Mouse (Mus musculus) embryonic facial prominence, embryonic 12.5 days (tissue): ENCODE measurements around the gene Plxna3. TPM values are rescaled to one million over a fixed set of nuclear protein-coding genes. Genes with fewer than 3 reads are reported as not detected.

Experiments
- ATAC-seq: fragments of 200-750 bp; cut with Nextera tagmentation; 2 replicates; pipeline ENCODE4 v1.8.0; 2017; ENCODE audit not compliant: insufficient number of reproducible peaks, insufficient read depth, low FRiP score, low TSS enrichment
- H3K27ac ChIP-seq: fragments of 300-500 bp; sonication (generic); 2 replicates; pipeline ENCODE4 v1.5.1; 2016; ENCODE audit warnings: mild to moderate bottlenecking
- H3K27me3 ChIP-seq: fragments of 300-500 bp; sonication (generic); 2 replicates; pipeline ENCODE4 v1.6.1; 2016; ENCODE audit warnings: mild to moderate bottlenecking, moderate library complexity
- H3K36me3 ChIP-seq: fragments of 300-500 bp; sonication (generic); 2 replicates; pipeline ENCODE4 v1.6.1; 2016; ENCODE audit warnings: mild to moderate bottlenecking
- H3K4me1 ChIP-seq: fragments of 300-500 bp; sonication (generic); 2 replicates; pipeline ENCODE4 v1.6.1; 2016
- H3K4me2 ChIP-seq: fragments of 300-500 bp; sonication (generic); replicated peaks from 2 replicates; pipeline ENCODE4 v1.6.1; 2016; ENCODE audit warnings: mild to moderate bottlenecking, moderate library complexity
- H3K4me3 ChIP-seq: fragments of 300-500 bp; sonication (generic); 2 replicates; pipeline ENCODE4 v1.5.1; 2016; ENCODE audit warnings: mild to moderate bottlenecking
- H3K9ac ChIP-seq: fragments of 300-500 bp; sonication (generic); 2 replicates; pipeline ENCODE4 v1.6.1; 2016; ENCODE audit warnings: mild to moderate bottlenecking, moderate library complexity
- H3K9me3 ChIP-seq: fragments of 300-500 bp; sonication (generic); 2 replicates; pipeline ENCODE4 v1.6.1; 2016; ENCODE audit warnings: mild to moderate bottlenecking, moderate library complexity
- WGBS: fragments of 180-500 bp; shearing (Covaris S2); methylation state at CpG from one replicate; pipeline ENCODE4 v1.1.7; 2016; 5-methylcytosine and 5-hydroxymethylcytosine counted together
- polyA plus RNA-seq: library from polyadenylated mRNA; unstranded; fragments of >200 nt; fragmentation: Nextera tagmentation; extraction: Ambion mirVana; gene quantifications from 2 replicates; pipeline ENCODE4 v1.2.1, GENCODE M21; 2016

The Plxna3 gene
- polyA plus RNA-seq, result 25.1 and 31.1 TPM in 2 replicates

GRCm38 (mm10) chrX:74328725-74329161 lies at the start of gene Plxna3:
Gene Plxna3, plus strand, starts transcription at chrX:74329066.
- Histone ChIP-seq H3K4me3 (peak within 1 kb of the TSS; percentile 49), H3K27me3 (no peaks in the 10 kb centered on the region), H3K27ac (peak within 1 kb of the TSS; percentile 63; the same call in 1 of the 2 replicates), H3K4me2 (peak within 1 kb of the TSS; percentile 60), H3K4me1 (peaks cover 12% of the 10 kb centered on the region; the same call in 1 of the 2 replicates), H3K36me3 (no peaks in the 10 kb centered on the region), H3K9me3 (no peaks in the 10 kb centered on the region), H3K9ac (peak within 1 kb of the TSS; percentile 53)
- WGBS, result 21% methylated on average over 30 of the region's 30 CpGs
- ATAC-seq, result peak; percentile 95

- no peaks in the 10 kb centered on the region for H3K9me3 ChIP-seq
- H3K9ac ChIP-seq, result peak overlapping the region; percentile 67; the same call in 1 of the 2 replicates
- H3K4me1 ChIP-seq, result no peaks in the 10 kb centered on the region
- peak overlapping the region; percentile 58 for H3K4me3 ChIP-seq
- H3K36me3 ChIP-seq, result no peaks in the 10 kb centered on the region
- H3K27ac ChIP-seq, result peak overlapping the region; percentile 82
- 15% methylated on average over 12 of the region's 14 CpGs for WGBS
- ATAC-seq, result no peak
- peak overlapping the region; percentile 66 for H3K4me2 ChIP-seq
- H3K27me3 ChIP-seq, result no peaks in the 10 kb centered on the region
Measured at GRCm38 (mm10) chrX:74281041-74281731, 47.7 kb upstream of the Plxna3 start.

- peak within 1 kb of the TSS; percentile 58 for H3K4me3 ChIP-seq
- H3K36me3 ChIP-seq, result no peaks in the 10 kb centered on the region
- no peaks in the 10 kb centered on the region for H3K27me3 ChIP-seq
- 25% methylated on average over 16 of the region's 16 CpGs for WGBS
- H3K27ac ChIP-seq, result peak within 1 kb of the TSS; percentile 82
- peak within 1 kb of the TSS; percentile 67 for H3K9ac ChIP-seq
- H3K4me1 ChIP-seq, result no peaks in the 10 kb centered on the region
- H3K4me2 ChIP-seq, result peak within 1 kb of the TSS; percentile 66
- no peaks in the 10 kb centered on the region for H3K9me3 ChIP-seq
- ATAC-seq, result peak; percentile 94
Measured at GRCm38 (mm10) chrX:74281732-74282394, 47.0 kb upstream of the Plxna3 start, which contains the start of the genes Taz and Dnase1l1. Gene Taz, plus strand, starts transcription at chrX:74281912. Gene Dnase1l1, minus strand, starts transcription at chrX:74282337.

- H3K9ac ChIP-seq, result peak overlapping the region; percentile 67
- no peaks in the 10 kb centered on the region for H3K4me1 ChIP-seq
- H3K36me3 ChIP-seq, result no peaks in the 10 kb centered on the region
- H3K27ac ChIP-seq, result peak overlapping the region; percentile 82
- peak overlapping the region; percentile 66 for H3K4me2 ChIP-seq
- peak overlapping the region; percentile 58 for H3K4me3 ChIP-seq
- H3K9me3 ChIP-seq, result no peaks in the 10 kb centered on the region
- WGBS, result 19% methylated on average over 39 of the region's 39 CpGs
- ATAC-seq, result peak; percentile 61; the same call in 1 of the 2 replicates
- H3K27me3 ChIP-seq, result no peaks in the 10 kb centered on the region
Measured at GRCm38 (mm10) chrX:74282395-74283091, 46.3 kb upstream of the Plxna3 start.

DNA sequence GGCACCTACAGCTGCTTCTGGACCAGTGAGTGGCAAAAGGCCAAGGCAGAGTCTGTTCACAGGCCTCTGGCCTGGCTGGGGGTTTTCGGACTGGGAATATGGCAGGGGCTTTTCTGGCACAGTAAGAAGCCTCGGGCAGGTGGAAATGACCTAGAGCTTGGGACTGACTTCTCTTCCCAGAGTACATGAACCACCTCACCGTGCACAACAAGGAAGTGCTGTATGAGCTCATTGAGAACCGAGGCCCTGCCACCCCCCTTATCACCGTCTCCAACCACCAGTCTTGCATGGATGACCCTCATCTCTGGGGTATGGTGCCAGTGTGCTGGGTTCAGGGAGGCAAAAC lies 45.8 kb upstream of the Plxna3 start:
- peak overlapping the region; percentile 66 for H3K4me2 ChIP-seq
- no peak for ATAC-seq

DNA sequence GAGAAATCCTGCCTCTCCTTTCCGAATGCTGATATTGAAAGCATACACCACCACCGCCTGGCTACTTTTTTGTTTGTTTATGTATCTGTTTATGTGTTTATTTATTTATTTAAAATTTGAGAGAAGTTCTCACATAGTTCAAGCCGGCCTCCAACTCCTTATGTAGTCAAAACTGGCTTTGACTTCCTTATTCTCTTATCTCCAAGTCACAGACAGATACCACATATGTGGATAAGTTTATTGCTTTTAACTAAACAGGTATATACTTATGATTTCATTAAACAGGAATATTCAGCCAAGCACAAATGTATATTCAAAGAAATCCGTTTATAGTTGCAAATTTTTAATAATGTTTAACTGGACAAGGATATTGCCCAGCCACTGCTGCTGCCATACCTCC lies 35.4 kb upstream of the Plxna3 start:
- H3K9me3 ChIP-seq, result no peaks in the 10 kb centered on the region
- H3K9ac ChIP-seq, result no peak overlapping the region
- ATAC-seq, result no peak
- no peak overlapping the region for H3K4me3 ChIP-seq
- no peaks in the 10 kb centered on the region for H3K27me3 ChIP-seq
- WGBS, result 82% methylated on average over 4 of the region's 4 CpGs
- no peaks in the 10 kb centered on the region for H3K4me1 ChIP-seq
- H3K4me2 ChIP-seq, result no peak overlapping the region
- 0 out of 2 replicates have a peak, but pooled peaks cover 15% of the 10 kb centered on the region for H3K36me3 ChIP-seq
- no peak overlapping the region for H3K27ac ChIP-seq

More for the DNA sequence above, 45.8 kb upstream of the Plxna3 start:
- Histone ChIP-seq H3K4me1 (no peaks in the 10 kb centered on the region), H3K4me3 (peak overlapping the region; percentile 58), H3K27ac (peak overlapping the region; percentile 82; the same call in 1 of the 2 replicates), H3K9me3 (no peaks in the 10 kb centered on the region), H3K27me3 (no peaks in the 10 kb centered on the region), H3K9ac (peak overlapping the region; percentile 67), H3K36me3 (no peaks in the 10 kb centered on the region)
- 30% methylated on average over 5 of the region's 5 CpGs for WGBS

DNA sequence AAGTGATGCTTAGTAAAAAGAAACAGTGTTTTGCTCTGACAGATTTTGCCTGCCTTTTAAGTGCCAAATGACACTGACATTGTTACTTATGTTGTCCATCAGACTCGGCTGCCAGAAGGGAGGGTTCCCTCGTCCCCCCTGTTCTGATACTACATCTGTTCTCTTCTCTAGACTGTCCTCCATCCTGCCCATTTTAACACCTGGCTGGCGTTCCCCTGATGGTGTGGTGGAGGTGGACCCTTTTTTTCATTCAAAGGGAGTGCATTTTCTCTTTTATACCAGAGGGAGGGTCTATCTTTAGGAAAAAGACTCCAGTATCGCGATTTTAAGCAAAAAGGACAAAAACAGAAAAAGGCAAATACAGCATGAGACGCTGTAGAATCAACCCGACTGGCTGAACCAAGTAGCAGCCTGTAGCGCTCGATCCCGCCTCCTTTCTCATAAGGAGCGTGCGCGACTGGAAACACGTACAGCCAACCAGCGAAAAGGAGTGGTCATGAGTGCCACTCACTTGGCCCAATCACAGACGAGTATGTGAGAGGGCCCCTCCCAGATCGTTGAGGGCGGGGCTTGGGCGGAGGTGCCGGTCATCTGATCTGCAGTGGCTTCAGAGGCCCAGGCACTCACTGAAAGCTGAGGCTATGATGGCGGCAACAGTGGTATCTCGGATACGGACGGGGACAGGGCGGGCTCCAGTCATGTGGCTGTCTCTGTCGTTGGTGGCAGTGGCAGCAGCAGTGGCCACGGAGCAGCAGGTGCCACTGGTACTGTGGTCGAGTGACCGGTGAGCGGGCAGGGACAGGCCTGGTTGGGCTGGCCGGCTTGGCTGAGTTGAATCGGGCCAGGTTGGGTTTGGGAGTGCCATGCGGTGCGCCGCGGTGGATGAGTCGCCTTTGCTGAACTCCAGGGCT lies 32.1 kb upstream of the Plxna3 start, which contains the start of gene Atp6ap1:
Gene Atp6ap1 (plus strand): TSS at position 560 of the 911 bp plus-strand sequence.
- no peaks in the 10 kb centered on the region for H3K9me3 ChIP-seq
- H3K27me3 ChIP-seq, result no peaks in the 10 kb centered on the region
- no peaks in the 10 kb centered on the region for H3K4me1 ChIP-seq
- peak within 1 kb of the TSS; percentile 74 for H3K9ac ChIP-seq
- ATAC-seq, result peak; percentile 99
- peak within 1 kb of the TSS; percentile 62 for H3K4me2 ChIP-seq
- WGBS, result 21% methylated on average over 37 of the region's 37 CpGs
- H3K27ac ChIP-seq, result peak within 1 kb of the TSS; percentile 41; the same call in 1 of the 2 replicates
- peak within 1 kb of the TSS; percentile 63 for H3K4me3 ChIP-seq
- H3K36me3 ChIP-seq, result peaks cover 11% of the 10 kb centered on the region

GRCm38 (mm10) chrX:74298348-74298747 lies 30.5 kb upstream of the Plxna3 start:
- H3K9me3 ChIP-seq, result no peaks in the 10 kb centered on the region
- no peak for ATAC-seq
- H3K27ac ChIP-seq, result no peak overlapping the region
- WGBS, result 92% methylated on average over 1 of the region's 1 CpGs
- no peak overlapping the region for H3K4me2 ChIP-seq
- H3K9ac ChIP-seq, result no peak overlapping the region
- H3K27me3 ChIP-seq, result no peaks in the 10 kb centered on the region
- H3K36me3 ChIP-seq, result peaks cover 21% of the 10 kb centered on the region
- H3K4me3 ChIP-seq, result no peak overlapping the region
- no peaks in the 10 kb centered on the region for H3K4me1 ChIP-seq

GRCm38 (mm10) chrX:74299721-74300120 lies 29.1 kb upstream of the Plxna3 start:
- ATAC-seq, result no peak
- Histone ChIP-seq H3K36me3 (peaks cover 23% of the 10 kb centered on the region), H3K9me3 (no peaks in the 10 kb centered on the region), H3K9ac (no peak overlapping the region), H3K27me3 (no peaks in the 10 kb centered on the region), H3K4me3 (no peak overlapping the region), H3K27ac (no peak overlapping the region), H3K4me1 (no peaks in the 10 kb centered on the region), H3K4me2 (no peak overlapping the region)
- WGBS, result 83% methylated on average over 3 of the region's 3 CpGs

DNA sequence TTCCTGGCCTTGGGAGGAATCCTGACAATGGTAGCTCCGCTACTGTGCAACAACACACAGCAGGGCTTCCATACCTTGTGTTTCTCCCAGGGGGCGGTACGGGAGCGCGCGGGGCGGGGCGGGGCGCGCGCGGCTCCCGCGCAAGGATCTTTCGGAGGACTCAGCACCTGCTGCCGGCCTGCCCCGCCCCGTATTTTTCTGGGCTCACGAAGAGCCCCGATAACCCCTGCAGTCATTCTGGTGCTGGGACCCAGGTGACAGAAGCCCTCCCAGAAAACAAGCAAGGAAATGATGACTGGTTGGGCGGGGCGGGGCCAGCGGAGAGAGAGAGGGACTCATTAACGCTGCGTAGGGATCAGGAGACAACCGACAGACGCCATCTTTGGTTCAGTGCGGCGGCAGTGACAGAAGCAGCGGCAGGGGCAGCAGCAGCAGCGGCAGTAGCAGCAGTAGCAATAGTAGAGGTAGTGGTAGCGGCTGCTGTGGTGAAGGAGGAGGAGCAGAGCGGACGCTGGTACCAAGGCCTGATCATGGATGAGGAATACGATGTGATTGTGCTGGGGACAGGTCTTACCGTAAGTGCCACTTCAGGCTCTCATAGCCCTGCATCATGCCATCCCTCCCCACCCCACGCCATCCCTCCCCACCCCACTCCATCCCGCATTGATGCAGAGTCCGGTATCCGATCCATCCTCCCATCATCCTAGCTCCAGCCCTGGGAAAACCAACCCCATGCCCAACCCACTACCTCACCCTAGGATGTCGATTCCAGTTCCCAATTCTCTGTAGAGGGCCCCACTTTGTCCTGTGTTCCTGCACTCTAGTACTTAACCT lies 23.8 kb upstream of the Plxna3 start, which contains the start of gene Gdi1:
Gene Gdi1 (plus strand): TSS at position 132 of the 834 bp plus-strand sequence.
- ATAC-seq, result peak; percentile 73; the same call in 1 of the 2 replicates
- peak within 1 kb of the TSS; percentile 82 for H3K27ac ChIP-seq
- peak within 1 kb of the TSS; percentile 75 for H3K9ac ChIP-seq
- H3K4me3 ChIP-seq, result peak within 1 kb of the TSS; percentile 53
- no peaks in the 10 kb centered on the region for H3K9me3 ChIP-seq
- peak within 1 kb of the TSS; percentile 70 for H3K4me2 ChIP-seq
- no peaks in the 10 kb centered on the region for H3K4me1 ChIP-seq
- 10% methylated on average over 37 of the region's 41 CpGs for WGBS
- H3K27me3 ChIP-seq, result no peaks in the 10 kb centered on the region
- H3K36me3 ChIP-seq, result peaks cover 44% of the 10 kb centered on the region
